Mouse (Mus musculus) retina, postnatal 1 day (tissue): ENCODE data around the gene Rpl13a.
"Not testable (repeated sequence)": the region's sequence is repeated elsewhere in the genome, so short reads cannot be mapped to it uniquely, and the experiment has no call there.

Source experiments
- DNase-seq: peaks from one replicate; pipeline ENCODE4 v3.0.0-alpha.2; 2012

Gene Rpl13a

GRCm38 (mm10) chr7:45156206-45156605 lies 27.6 kb upstream of the Rpl13a start:
- DNase-seq, result no peak

GRCm38 (mm10) chr7:45155590-45155989 lies 27.0 kb upstream of the Rpl13a start:
- peak; percentile 12 for DNase-seq

- DNase-seq, result peak; percentile 51
These were observed 26.5 kb upstream of the Rpl13a start for GRCm38 (mm10) chr7:45154993-45155514.

- DNase-seq, result peak; percentile 97
These were observed 25.8 kb upstream of the Rpl13a start, which contains the start of the genes Pih1d1 and Aldh16a1 for GRCm38 (mm10) chr7:45154096-45154992. TSS of gene Pih1d1 (plus strand) at chr7:45154303. TSS of gene Aldh16a1 (minus strand) at chr7:45154584.

- DNase-seq, result no peak
These were observed 25.0 kb upstream of the Rpl13a start for GRCm38 (mm10) chr7:45153586-45153985.

GRCm38 (mm10) chr7:45153052-45153451 lies 24.5 kb upstream of the Rpl13a start:
- not testable (repeated sequence) for DNase-seq

- DNase-seq, result no peak
These were observed 22.7 kb upstream of the Rpl13a start for GRCm38 (mm10) chr7:45151303-45151702.

- DNase-seq, result peak; percentile 23
These were observed 21.8 kb upstream of the Rpl13a start for GRCm38 (mm10) chr7:45150321-45150720.

- no peak for DNase-seq
These were observed 21.0 kb upstream of the Rpl13a start for GRCm38 (mm10) chr7:45149545-45149944.

- DNase-seq, result no peak
These were observed 20.1 kb upstream of the Rpl13a start for GRCm38 (mm10) chr7:45148534-45149098.

- no peak for DNase-seq
These were observed 19.3 kb upstream of the Rpl13a start for GRCm38 (mm10) chr7:45147899-45148298.

- no peak for DNase-seq
These were observed 18.7 kb upstream of the Rpl13a start for GRCm38 (mm10) chr7:45147267-45147666.

- DNase-seq, result no peak
These were observed 16.9 kb upstream of the Rpl13a start for GRCm38 (mm10) chr7:45145460-45145859.

GRCm38 (mm10) chr7:45144368-45145174 lies 16.0 kb upstream of the Rpl13a start:
- no peak for DNase-seq

GRCm38 (mm10) chr7:45141914-45142313 lies 13.4 kb upstream of the Rpl13a start:
- DNase-seq, result no peak

- DNase-seq, result no peak
These were observed 12.8 kb upstream of the Rpl13a start for GRCm38 (mm10) chr7:45141319-45141718.

- no peak for DNase-seq
These were observed 11.6 kb upstream of the Rpl13a start for GRCm38 (mm10) chr7:45139904-45140723.

- DNase-seq, result no peak
These were observed 9.8 kb upstream of the Rpl13a start for GRCm38 (mm10) chr7:45138403-45138802.

- no peak for DNase-seq
These were observed 8.8 kb upstream of the Rpl13a start for GRCm38 (mm10) chr7:45137171-45138006.

GRCm38 (mm10) chr7:45135993-45136567 lies 7.5 kb upstream of the Rpl13a start, which contains the start of the genes Gm45713 and Flt3l:
TSS of gene Gm45713 (minus strand) at chr7:45136231.
TSS of gene Flt3l (minus strand) at chr7:45136432.
- DNase-seq, result peak; percentile 95

- DNase-seq, result no peak
These were observed 6.8 kb upstream of the Rpl13a start for GRCm38 (mm10) chr7:45135370-45135769.
